Mouse (Mus musculus): ENCODE data around the gene Tmie.
"Not testable (repeated sequence)": the region's sequence is repeated elsewhere in the genome, so short reads cannot be mapped to it uniquely, and the experiment has no call there.

Tmie gene

GRCm38 (mm10) chr9:110836112-110836511, 43.8 kb downstream of the Tmie start:
- no peak for DNase-seq (ENCODE audit: low spot score)

GRCm38 (mm10) chr9:110834961-110835360, 45.0 kb downstream of the Tmie start:
- no peak for DNase-seq (ENCODE audit: low spot score)

- no peak for DNase-seq (ENCODE audit: low spot score)
Observed at GRCm38 (mm10) chr9:110834411-110834810, 45.5 kb downstream of the Tmie start, which contains the start of gene Prss45. Prss45 (plus strand) TSS chr9:110834588.

- no peak for DNase-seq (ENCODE audit: low spot score)
Observed at GRCm38 (mm10) chr9:110833021-110833420, 46.9 kb downstream of the Tmie start.

GRCm38 (mm10) chr9:110826390-110826789, 53.5 kb downstream of the Tmie start, which contains the start of gene Prss43:
Prss43 (plus strand) TSS chr9:110826690.
- no peak for DNase-seq (ENCODE audit: low spot score)

- DNase-seq (ENCODE audit: low spot score) = no peak
Observed at GRCm38 (mm10) chr9:110825832-110826231, 54.1 kb downstream of the Tmie start.

- no peak for DNase-seq (ENCODE audit: low spot score)
Observed at GRCm38 (mm10) chr9:110825426-110825825, 54.5 kb downstream of the Tmie start.

GRCm38 (mm10) chr9:110821436-110821835, 58.5 kb downstream of the Tmie start:
- DNase-seq (ENCODE audit: low spot score) = no peak

GRCm38 (mm10) chr9:110820546-110820945, 59.4 kb downstream of the Tmie start:
- DNase-seq (ENCODE audit: low spot score) = not testable (repeated sequence)

Measured in urinary bladder, postnatal 10 days (tissue).